Mouse (Mus musculus): Measurements from ENCODE around the gene Mxi1. TPM values are rescaled to one million over a fixed set of nuclear protein-coding genes. Genes with fewer than 3 reads are reported as not detected.

Gene Mxi1
- polyA plus RNA-seq, 1 experiment = 36.5 TPM

DNA sequence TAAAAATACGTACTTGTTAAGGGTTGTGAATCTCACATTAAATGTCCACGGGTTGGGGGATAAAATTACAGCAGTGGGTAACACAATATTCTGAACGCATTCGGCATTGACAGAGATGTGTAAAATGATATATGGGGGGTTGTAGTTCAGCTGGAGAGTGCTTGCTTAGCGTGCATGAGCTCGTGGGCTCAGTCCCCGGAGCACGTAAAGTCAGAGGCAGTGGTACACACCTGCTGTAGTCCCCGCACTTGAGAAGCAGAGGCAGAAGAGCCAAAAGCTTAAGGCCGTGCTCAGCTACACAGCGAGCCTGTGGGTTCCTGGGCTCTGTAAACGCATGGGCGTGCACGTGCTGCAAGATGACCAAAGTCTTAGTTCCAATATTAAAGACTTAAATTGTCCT is 35.4 kb downstream of the Mxi1 start:
- H3K27me3 ChIP-seq (ENCODE audit: control insufficient read depth, insufficient read depth, low read length, poor library complexity, severe bottlenecking) = no peaks in the 10 kb centered on the region
- H3K4me1 ChIP-seq (ENCODE audit: control insufficient read depth, insufficient read depth, low read length) = no peaks in the 10 kb centered on the region
- no peak overlapping the region for H3K27ac ChIP-seq (ENCODE audit: insufficient read depth, low read length)
- H3K4me3 ChIP-seq (ENCODE audit: low read depth, low read length) = no peak overlapping the region
- TF ChIP-seq POLR2A (IDR thresholded peaks at IDR 0.05; ENCODE audit: insufficient read depth, low read length) (no peak), CTCF (IDR thresholded peaks at IDR 0.05; ENCODE audit: low read depth, low read length) (no peak), EP300 (IDR thresholded peaks at IDR 0.05; ENCODE audit: insufficient read depth, low read depth, low read length) (no peak)
- H3K9me3 ChIP-seq (replicated peaks; ENCODE audit: control insufficient read depth, insufficient read depth, low read length, poor library complexity, severe bottlenecking) = no peaks in the 10 kb centered on the region
- H3K9ac ChIP-seq (ENCODE audit: low read depth, poor library complexity, severe bottlenecking) = no peak overlapping the region
- H3K36me3 ChIP-seq (ENCODE audit: control insufficient read depth, insufficient read depth, low read length, poor library complexity, severe bottlenecking) = 0 out of 2 replicates have a peak, but pooled peaks cover 2% of the 10 kb centered on the region

DNA sequence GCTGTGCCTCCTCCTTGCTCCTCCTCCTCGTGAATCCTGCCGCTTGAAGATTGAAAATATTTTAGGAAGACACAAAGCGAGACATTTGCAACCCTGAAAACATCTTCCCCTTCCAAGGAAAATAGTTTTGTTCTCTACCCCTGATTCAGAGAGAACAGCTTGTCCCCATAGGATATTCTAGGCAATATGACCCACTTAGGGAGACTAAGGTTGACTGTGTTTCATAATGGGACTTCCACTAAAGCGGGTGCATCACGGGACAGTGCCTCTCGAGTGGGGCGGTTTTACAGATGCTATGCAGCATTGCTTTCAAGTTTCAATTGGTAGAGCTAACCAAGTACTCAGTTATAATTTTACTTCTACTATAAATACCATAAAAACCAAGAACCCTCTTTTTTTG is 43.5 kb downstream of the Mxi1 start:
- Histone ChIP-seq H3K4me3 (ENCODE audit: low read depth, low read length) (no peak overlapping the region), H3K27me3 (ENCODE audit: control insufficient read depth, insufficient read depth, low read length, poor library complexity, severe bottlenecking) (no peaks in the 10 kb centered on the region), H3K36me3 (ENCODE audit: control insufficient read depth, insufficient read depth, low read length, poor library complexity, severe bottlenecking) (no peaks in the 10 kb centered on the region), H3K27ac (ENCODE audit: insufficient read depth, low read length) (no peak overlapping the region), H3K9ac (ENCODE audit: low read depth, poor library complexity, severe bottlenecking) (no peak overlapping the region), H3K9me3 (replicated peaks; ENCODE audit: control insufficient read depth, insufficient read depth, low read length, poor library complexity, severe bottlenecking) (no peaks in the 10 kb centered on the region), H3K4me1 (ENCODE audit: control insufficient read depth, insufficient read depth, low read length) (no peaks in the 10 kb centered on the region)
- TF ChIP-seq CTCF (IDR thresholded peaks at IDR 0.05; ENCODE audit: low read depth, low read length) = no peak
- no peak for TF ChIP-seq POLR2A (IDR thresholded peaks at IDR 0.05; ENCODE audit: insufficient read depth, low read length)
- TF ChIP-seq EP300 (IDR thresholded peaks at IDR 0.05; ENCODE audit: insufficient read depth, low read depth, low read length) = no peak

DNA sequence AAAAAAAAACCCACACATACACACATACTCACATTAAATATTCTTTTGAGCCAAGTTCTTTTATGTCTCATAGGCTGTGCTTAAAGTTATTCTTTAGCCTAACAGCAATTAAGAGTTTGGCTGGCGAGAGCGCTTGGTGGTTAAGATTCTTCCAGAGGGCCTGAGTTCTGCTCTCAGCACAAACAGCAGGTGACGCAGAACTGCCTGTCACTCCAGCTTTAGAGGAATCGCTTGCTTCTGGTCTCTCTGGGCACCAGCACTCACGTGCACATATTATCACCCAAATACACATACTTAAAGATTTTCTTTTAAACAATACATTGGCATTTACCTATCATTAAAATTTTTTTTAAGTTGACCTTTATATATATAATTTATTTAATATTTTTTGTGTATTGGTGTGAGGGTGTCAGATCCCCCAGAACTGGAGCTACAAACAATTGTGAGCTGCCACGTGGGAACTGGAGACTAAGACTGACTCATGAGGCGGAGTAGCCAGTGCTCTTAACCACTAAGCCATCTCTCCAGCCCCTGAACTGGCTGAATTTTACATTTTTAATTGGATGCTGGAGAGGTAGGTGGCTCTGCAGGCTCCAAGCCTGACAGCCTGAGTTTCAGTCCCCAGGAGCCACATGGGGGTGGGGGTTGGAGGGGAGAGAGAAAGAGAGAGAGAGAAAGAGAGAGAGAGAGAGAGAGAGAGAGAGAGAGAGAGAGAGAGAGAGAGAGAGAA is 44.1 kb downstream of the Mxi1 start:
- Histone ChIP-seq H3K27me3 (ENCODE audit: control insufficient read depth, insufficient read depth, low read length, poor library complexity, severe bottlenecking) (no peaks in the 10 kb centered on the region), H3K36me3 (ENCODE audit: control insufficient read depth, insufficient read depth, low read length, poor library complexity, severe bottlenecking) (no peaks in the 10 kb centered on the region), H3K9ac (ENCODE audit: low read depth, poor library complexity, severe bottlenecking) (no peak overlapping the region), H3K4me1 (ENCODE audit: control insufficient read depth, insufficient read depth, low read length) (no peaks in the 10 kb centered on the region), H3K4me3 (ENCODE audit: low read depth, low read length) (no peak overlapping the region), H3K9me3 (replicated peaks; ENCODE audit: control insufficient read depth, insufficient read depth, low read length, poor library complexity, severe bottlenecking) (no peaks in the 10 kb centered on the region), H3K27ac (ENCODE audit: insufficient read depth, low read length) (no peak overlapping the region)
- no peak for TF ChIP-seq EP300 (IDR thresholded peaks at IDR 0.05; ENCODE audit: insufficient read depth, low read depth, low read length)
- TF ChIP-seq POLR2A (IDR thresholded peaks at IDR 0.05; ENCODE audit: insufficient read depth, low read length) = no peak
- no peak for TF ChIP-seq CTCF (IDR thresholded peaks at IDR 0.05; ENCODE audit: low read depth, low read length)

DNA sequence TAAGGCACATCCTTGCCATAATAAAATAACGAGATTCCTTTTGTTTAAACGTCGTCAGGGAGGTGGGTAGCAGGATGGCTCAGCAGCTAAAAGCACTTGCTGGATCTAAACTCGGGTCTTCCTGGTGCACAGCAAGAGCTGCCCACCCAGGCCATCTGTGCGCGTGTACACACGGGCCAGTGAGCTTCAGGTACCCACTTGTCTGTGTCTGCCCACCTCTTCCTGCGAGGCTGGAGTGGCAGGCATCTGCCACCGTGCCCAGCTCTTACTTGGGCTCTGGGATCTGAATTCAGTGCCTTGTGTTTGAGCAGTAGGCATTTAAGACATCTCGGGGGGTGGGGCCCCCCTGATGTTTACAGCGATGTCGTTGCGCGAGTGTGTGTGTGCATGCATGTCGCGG is 44.7 kb downstream of the Mxi1 start:
- Histone ChIP-seq H3K4me1 (ENCODE audit: control insufficient read depth, insufficient read depth, low read length) (no peaks in the 10 kb centered on the region), H3K27me3 (ENCODE audit: control insufficient read depth, insufficient read depth, low read length, poor library complexity, severe bottlenecking) (no peaks in the 10 kb centered on the region), H3K27ac (ENCODE audit: insufficient read depth, low read length) (no peak overlapping the region), H3K9me3 (replicated peaks; ENCODE audit: control insufficient read depth, insufficient read depth, low read length, poor library complexity, severe bottlenecking) (no peaks in the 10 kb centered on the region), H3K4me3 (ENCODE audit: low read depth, low read length) (no peak overlapping the region), H3K9ac (ENCODE audit: low read depth, poor library complexity, severe bottlenecking) (no peak overlapping the region), H3K36me3 (ENCODE audit: control insufficient read depth, insufficient read depth, low read length, poor library complexity, severe bottlenecking) (no peaks in the 10 kb centered on the region)
- TF ChIP-seq CTCF (IDR thresholded peaks at IDR 0.05; ENCODE audit: low read depth, low read length) (no peak), POLR2A (IDR thresholded peaks at IDR 0.05; ENCODE audit: insufficient read depth, low read length) (no peak), EP300 (IDR thresholded peaks at IDR 0.05; ENCODE audit: insufficient read depth, low read depth, low read length) (no peak)

DNA sequence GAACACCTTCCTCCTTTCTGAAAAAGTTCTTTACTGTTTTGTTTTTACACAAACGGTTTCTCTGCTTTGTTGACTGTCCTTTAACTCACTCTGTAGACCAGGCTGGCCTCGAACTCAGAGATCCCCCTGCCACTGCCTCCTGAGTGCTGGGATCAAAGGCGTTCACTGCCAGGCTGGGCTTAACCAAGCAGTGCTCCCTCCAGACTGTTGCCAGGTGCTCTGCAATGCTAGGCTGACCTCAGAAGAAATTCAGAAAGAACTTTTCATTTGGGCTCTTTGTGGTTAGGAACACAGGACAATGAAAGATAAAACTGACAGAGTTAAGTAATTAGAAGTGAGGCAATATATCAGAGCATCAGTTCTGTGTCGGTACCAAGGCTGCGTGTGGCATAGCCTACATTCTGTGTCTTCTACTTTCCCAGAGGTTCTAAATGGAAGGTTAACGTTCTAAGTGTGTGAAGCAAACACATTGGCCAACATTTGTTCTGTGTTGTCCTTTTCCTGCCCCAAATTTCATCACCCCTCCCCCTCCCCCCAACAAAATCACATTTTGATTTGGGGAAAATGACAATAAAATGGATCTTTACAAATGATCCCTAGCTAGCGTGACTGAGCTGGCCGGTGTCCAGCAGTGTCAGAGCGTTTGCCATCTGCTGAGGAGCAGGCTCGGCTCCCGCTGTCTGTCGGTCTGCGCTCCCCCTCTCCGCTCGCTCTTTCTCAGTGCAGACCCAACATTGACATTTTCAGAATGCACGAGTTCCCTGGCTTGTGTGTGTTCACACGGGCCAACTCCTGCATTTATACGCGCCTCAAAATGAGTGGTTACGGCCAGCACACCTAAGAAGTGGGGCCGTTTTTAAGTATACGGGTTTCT is 49.1 kb downstream of the Mxi1 start:
- Histone ChIP-seq H3K9ac (ENCODE audit: low read depth, poor library complexity, severe bottlenecking) (no peak overlapping the region), H3K27me3 (ENCODE audit: control insufficient read depth, insufficient read depth, low read length, poor library complexity, severe bottlenecking) (no peaks in the 10 kb centered on the region), H3K4me3 (ENCODE audit: low read depth, low read length) (no peak overlapping the region), H3K4me1 (ENCODE audit: control insufficient read depth, insufficient read depth, low read length) (no peaks in the 10 kb centered on the region), H3K27ac (ENCODE audit: insufficient read depth, low read length) (no peak overlapping the region), H3K9me3 (replicated peaks; ENCODE audit: control insufficient read depth, insufficient read depth, low read length, poor library complexity, severe bottlenecking) (no peaks in the 10 kb centered on the region), H3K36me3 (ENCODE audit: control insufficient read depth, insufficient read depth, low read length, poor library complexity, severe bottlenecking) (no peaks in the 10 kb centered on the region)
- TF ChIP-seq POLR2A (IDR thresholded peaks at IDR 0.05; ENCODE audit: insufficient read depth, low read length) (no peak), EP300 (IDR thresholded peaks at IDR 0.05; ENCODE audit: insufficient read depth, low read depth, low read length) (no peak)
